Mouse (Mus musculus): ENCODE results near the gene H2-Q6.
"Not testable (repeated sequence)": the region's sequence is repeated elsewhere in the genome, so short reads cannot be mapped to it uniquely, and the experiment has no call there.

GRCm38 (mm10) chr17:35438395-35438794 is 13.7 kb downstream of the H2-Q6 start:
- TF ChIP-seq POLR2A (IDR thresholded peaks at IDR 0.05; ENCODE audit: borderline replicate concordance, extremely low read depth, insufficient read depth, insufficient read length, poor library complexity, severe bottlenecking); CTCF (IDR thresholded peaks at IDR 0.05; ENCODE audit: borderline replicate concordance, extremely low read depth, insufficient read depth, insufficient read length): not testable (repeated sequence)

All from brain, embryonic 14.5 days (tissue).